Mouse (Mus musculus): ENCODE measurements around the gene Snai3. TPM values are rescaled to one million over a fixed set of nuclear protein-coding genes. Genes with fewer than 3 reads are reported as not detected.
A peak's percentile ranks its signal among the peaks of the same experiment; 100 is the strongest.

The Snai3 gene
- polyA plus RNA-seq, 1 experiment from 2014 or later = not detected

GRCm38 (mm10) chr8:122474951-122475560, 14.5 kb upstream of the Snai3 start:
- Histone ChIP-seq H3K27me3 (replicated peaks; ENCODE audit: control insufficient read depth, insufficient read depth, low read length) (no peaks in the 10 kb centered on the region), H3K9me3 (ENCODE audit: control insufficient read depth, low read length) (no peaks in the 10 kb centered on the region), H3K4me1 (replicated peaks; ENCODE audit: control insufficient read depth, insufficient read depth, low read length) (peaks cover 22% of the 10 kb centered on the region), H3K27ac (ENCODE audit: low read length) (no peak overlapping the region), H3K9ac (replicated peaks; ENCODE audit: low read depth, low read length) (peak overlapping the region; percentile 94), H3K36me3 (ENCODE audit: control insufficient read depth, insufficient read depth) (peaks cover 7% of the 10 kb centered on the region; the same call in 1 of the 2 replicates), H3K4me3 (replicated peaks; ENCODE audit: low read length) (peak overlapping the region; percentile 86), H3K4me2 (ENCODE audit: low read length) (peak overlapping the region; percentile 94)
- WGBS = 13% methylated on average over 16 of the region's 16 CpGs
- ATAC-seq = no peak

GRCm38 (mm10) chr8:122473911-122474421, 13.4 kb upstream of the Snai3 start:
- no peak overlapping the region for H3K27ac ChIP-seq (ENCODE audit: low read length)
- WGBS = 93% methylated on average over 8 of the region's 8 CpGs
- no peak overlapping the region for H3K4me3 ChIP-seq (replicated peaks; ENCODE audit: low read length)
- ATAC-seq = no peak
- no peaks in the 10 kb centered on the region; the same call in 1 of the 2 replicates for H3K36me3 ChIP-seq (ENCODE audit: control insufficient read depth, insufficient read depth)
- H3K9me3 ChIP-seq (ENCODE audit: control insufficient read depth, low read length) = no peaks in the 10 kb centered on the region
- H3K27me3 ChIP-seq (replicated peaks; ENCODE audit: control insufficient read depth, insufficient read depth, low read length) = no peaks in the 10 kb centered on the region
- H3K9ac ChIP-seq (replicated peaks; ENCODE audit: low read depth, low read length) = no peak overlapping the region
- H3K4me2 ChIP-seq (ENCODE audit: low read length) = no peak overlapping the region
- H3K4me1 ChIP-seq (replicated peaks; ENCODE audit: control insufficient read depth, insufficient read depth, low read length) = peaks cover 22% of the 10 kb centered on the region

GRCm38 (mm10) chr8:122470691-122471090, 10.2 kb upstream of the Snai3 start:
- H3K27me3 ChIP-seq (replicated peaks; ENCODE audit: control insufficient read depth, insufficient read depth, low read length) = no peaks in the 10 kb centered on the region
- WGBS = 85% methylated on average over 5 of the region's 5 CpGs

GRCm38 (mm10) chr8:122469965-122470364, 9.4 kb upstream of the Snai3 start:
- Histone ChIP-seq H3K9ac (replicated peaks; ENCODE audit: low read depth, low read length) (no peak overlapping the region), H3K4me3 (replicated peaks; ENCODE audit: low read length) (no peak overlapping the region), H3K27ac (ENCODE audit: low read length) (no peak overlapping the region), H3K36me3 (ENCODE audit: control insufficient read depth, insufficient read depth) (peaks cover 5% of the 10 kb centered on the region; the same call in 1 of the 2 replicates), H3K9me3 (ENCODE audit: control insufficient read depth, low read length) (no peaks in the 10 kb centered on the region), H3K27me3 (replicated peaks; ENCODE audit: control insufficient read depth, insufficient read depth, low read length) (no peaks in the 10 kb centered on the region), H3K4me1 (replicated peaks; ENCODE audit: control insufficient read depth, insufficient read depth, low read length) (peaks cover 9% of the 10 kb centered on the region), H3K4me2 (ENCODE audit: low read length) (no peak overlapping the region)
- 88% methylated on average over 10 of the region's 10 CpGs for WGBS
- ATAC-seq = no peak

More at GRCm38 (mm10) chr8:122470691-122471090, 10.2 kb upstream of the Snai3 start:
- no peak overlapping the region for H3K4me2 ChIP-seq (ENCODE audit: low read length)
- no peak overlapping the region for H3K9ac ChIP-seq (replicated peaks; ENCODE audit: low read depth, low read length)
- H3K4me1 ChIP-seq (replicated peaks; ENCODE audit: control insufficient read depth, insufficient read depth, low read length) = peaks cover 12% of the 10 kb centered on the region
- ATAC-seq = no peak
- no peak overlapping the region for H3K4me3 ChIP-seq (replicated peaks; ENCODE audit: low read length)
- no peaks in the 10 kb centered on the region for H3K9me3 ChIP-seq (ENCODE audit: control insufficient read depth, low read length)
- no peak overlapping the region for H3K27ac ChIP-seq (ENCODE audit: low read length)
- peaks cover 2% of the 10 kb centered on the region; the same call in 1 of the 2 replicates for H3K36me3 ChIP-seq (ENCODE audit: control insufficient read depth, insufficient read depth)

GRCm38 (mm10) chr8:122469407-122469806, 8.9 kb upstream of the Snai3 start:
- no peak overlapping the region for H3K4me2 ChIP-seq (ENCODE audit: low read length)
- no peak for ATAC-seq
- H3K36me3 ChIP-seq (ENCODE audit: control insufficient read depth, insufficient read depth) = peaks cover 5% of the 10 kb centered on the region; the same call in 1 of the 2 replicates
- peaks cover 3% of the 10 kb centered on the region for H3K4me1 ChIP-seq (replicated peaks; ENCODE audit: control insufficient read depth, insufficient read depth, low read length)
- 85% methylated on average over 6 of the region's 6 CpGs for WGBS
- no peaks in the 10 kb centered on the region for H3K27me3 ChIP-seq (replicated peaks; ENCODE audit: control insufficient read depth, insufficient read depth, low read length)
- H3K9me3 ChIP-seq (ENCODE audit: control insufficient read depth, low read length) = no peaks in the 10 kb centered on the region
- no peak overlapping the region for H3K4me3 ChIP-seq (replicated peaks; ENCODE audit: low read length)
- H3K9ac ChIP-seq (replicated peaks; ENCODE audit: low read depth, low read length) = no peak overlapping the region
- H3K27ac ChIP-seq (ENCODE audit: low read length) = no peak overlapping the region

- H3K4me2 ChIP-seq (ENCODE audit: low read length) = no peak overlapping the region
- peaks cover 5% of the 10 kb centered on the region; the same call in 1 of the 2 replicates for H3K36me3 ChIP-seq (ENCODE audit: control insufficient read depth, insufficient read depth)
- no peaks in the 10 kb centered on the region for H3K9me3 ChIP-seq (ENCODE audit: control insufficient read depth, low read length)
- no peak overlapping the region for H3K9ac ChIP-seq (replicated peaks; ENCODE audit: low read depth, low read length)
- H3K27me3 ChIP-seq (replicated peaks; ENCODE audit: control insufficient read depth, insufficient read depth, low read length) = no peaks in the 10 kb centered on the region
- no peak overlapping the region for H3K4me3 ChIP-seq (replicated peaks; ENCODE audit: low read length)
- WGBS = 92% methylated on average over 13 of the region's 13 CpGs
- H3K27ac ChIP-seq (ENCODE audit: low read length) = no peak overlapping the region
- no peaks in the 10 kb centered on the region for H3K4me1 ChIP-seq (replicated peaks; ENCODE audit: control insufficient read depth, insufficient read depth, low read length)
- no peak for ATAC-seq
Measured at GRCm38 (mm10) chr8:122467816-122468215, 7.3 kb upstream of the Snai3 start.

- no peak overlapping the region for H3K27ac ChIP-seq (ENCODE audit: low read length)
- H3K9ac ChIP-seq (replicated peaks; ENCODE audit: low read depth, low read length) = no peak overlapping the region
- H3K27me3 ChIP-seq (replicated peaks; ENCODE audit: control insufficient read depth, insufficient read depth, low read length) = peaks cover 28% of the 10 kb centered on the region
- no peaks in the 10 kb centered on the region for H3K9me3 ChIP-seq (ENCODE audit: control insufficient read depth, low read length)
- no peak for ATAC-seq
- peaks cover 5% of the 10 kb centered on the region; the same call in 1 of the 2 replicates for H3K36me3 ChIP-seq (ENCODE audit: control insufficient read depth, insufficient read depth)
- H3K4me1 ChIP-seq (replicated peaks; ENCODE audit: control insufficient read depth, insufficient read depth, low read length) = peaks cover 7% of the 10 kb centered on the region
- no peak overlapping the region for H3K4me3 ChIP-seq (replicated peaks; ENCODE audit: low read length)
- WGBS = 81% methylated on average over 7 of the region's 7 CpGs
- no peak overlapping the region for H3K4me2 ChIP-seq (ENCODE audit: low read length)
Measured at GRCm38 (mm10) chr8:122464985-122465384, 4.5 kb upstream of the Snai3 start.

GRCm38 (mm10) chr8:122463651-122464640, 3.4 kb upstream of the Snai3 start:
- Histone ChIP-seq H3K27me3 (replicated peaks; ENCODE audit: control insufficient read depth, insufficient read depth, low read length) (peaks cover 35% of the 10 kb centered on the region), H3K9ac (replicated peaks; ENCODE audit: low read depth, low read length) (no peak overlapping the region), H3K9me3 (ENCODE audit: control insufficient read depth, low read length) (no peaks in the 10 kb centered on the region), H3K36me3 (ENCODE audit: control insufficient read depth, insufficient read depth) (peaks cover 5% of the 10 kb centered on the region; the same call in 1 of the 2 replicates), H3K4me1 (replicated peaks; ENCODE audit: control insufficient read depth, insufficient read depth, low read length) (peaks cover 7% of the 10 kb centered on the region), H3K4me2 (ENCODE audit: low read length) (no peak overlapping the region), H3K27ac (ENCODE audit: low read length) (no peak overlapping the region), H3K4me3 (replicated peaks; ENCODE audit: low read length) (no peak overlapping the region)
- ATAC-seq = no peak
- WGBS = 68% methylated on average over 12 of the region's 12 CpGs

- H3K4me2 ChIP-seq (ENCODE audit: low read length) = no peak overlapping the region
- H3K4me3 ChIP-seq (replicated peaks; ENCODE audit: low read length) = no peak overlapping the region
- peaks cover 7% of the 10 kb centered on the region for H3K4me1 ChIP-seq (replicated peaks; ENCODE audit: control insufficient read depth, insufficient read depth, low read length)
- no peaks in the 10 kb centered on the region for H3K9me3 ChIP-seq (ENCODE audit: control insufficient read depth, low read length)
- H3K9ac ChIP-seq (replicated peaks; ENCODE audit: low read depth, low read length) = no peak overlapping the region
- peaks cover 5% of the 10 kb centered on the region; the same call in 1 of the 2 replicates for H3K36me3 ChIP-seq (ENCODE audit: control insufficient read depth, insufficient read depth)
- ATAC-seq = no peak
- 72% methylated on average over 8 of the region's 8 CpGs for WGBS
- H3K27me3 ChIP-seq (replicated peaks; ENCODE audit: control insufficient read depth, insufficient read depth, low read length) = peaks cover 39% of the 10 kb centered on the region
- H3K27ac ChIP-seq (ENCODE audit: low read length) = no peak overlapping the region
Measured at GRCm38 (mm10) chr8:122462510-122462909, 2.0 kb upstream of the Snai3 start.
